In genomic region chr2:126676122-126676515, GRCm38 (mm10) we compare ENCODE assay signal across 8 mouse cellular contexts. TPM values are rescaled to one million over a fixed set of nuclear protein-coding genes. Genes with fewer than 3 reads are reported as not detected.
DNase-seq lines count a peak whose midpoint lies in the region; ATAC-seq and TF ChIP-seq lines count a peak whose summit lies in the region.

Gabpb1 (minus strand) TSS chr2:126676337.

- H3K9me3 ChIP-seq in lung, postnatal 0 days (ENCODE audit: low read length): no peaks in the 10 kb centered on the region
- H3K9me3 ChIP-seq in midbrain, embryonic 14.5 days (ENCODE audit: control insufficient read depth, low read length): no peaks in the 10 kb centered on the region

- H3K9ac ChIP-seq in lung, postnatal 0 days (replicated peaks; ENCODE audit: low read depth): peak within 1 kb of the TSS; percentile 99
- peak within 1 kb of the TSS; percentile 99 for H3K9ac ChIP-seq in midbrain, embryonic 14.5 days (replicated peaks; ENCODE audit: low read length)

- H3K27ac ChIP-seq in lung, postnatal 0 days (ENCODE audit: low read length): peak within 1 kb of the TSS; percentile 100
- H3K27ac ChIP-seq in midbrain, embryonic 14.5 days (replicated peaks; ENCODE audit: low read depth, low read length): peak within 1 kb of the TSS; percentile 100

- peak; percentile 38 for DNase-seq in lung, postnatal 0 days (ENCODE audit: low spot score)
- no peak for DNase-seq in lung, postnatal 10 days
- DNase-seq in brain, embryonic 18.5 days (ENCODE audit: low read depth, low spot score): peak; percentile 4
- DNase-seq in forelimb bud, embryonic 11.5 days (ENCODE audit: low read depth, low spot score): peak; percentile 11
- peak in 1 of 2 experiments; percentile 9 for DNase-seq in layer of hippocampus, postnatal 25 days (ENCODE audit: extremely low spot score in 1 of 2, low spot score in 1 of 2)
- no peak for DNase-seq in midbrain, embryonic 14.5 days
- no peak for DNase-seq in retina, postnatal 1 day
- no peak for DNase-seq in thymus, postnatal 4 days

- H3K4me1 ChIP-seq in lung, postnatal 0 days (ENCODE audit: insufficient read depth, low read depth, low read length): peaks cover 21% of the 10 kb centered on the region
- H3K4me1 ChIP-seq in midbrain, embryonic 14.5 days (ENCODE audit: control insufficient read depth, insufficient read depth, low read length): peaks cover 37% of the 10 kb centered on the region

- WGBS in lung, postnatal 0 days: 21% methylated on average over 12 of the region's 12 CpGs
- 26% methylated on average over 12 of the region's 12 CpGs for WGBS in midbrain, embryonic 14.5 days

- no peaks in the 10 kb centered on the region for H3K36me3 ChIP-seq in lung, postnatal 0 days (ENCODE audit: insufficient read depth, low read length)
- H3K36me3 ChIP-seq in midbrain, embryonic 14.5 days (ENCODE audit: control insufficient read depth, insufficient read depth, low read length): peaks cover 7% of the 10 kb centered on the region; the same call in 1 of the 2 replicates

- H3K27me3 ChIP-seq in lung, postnatal 0 days (replicated peaks; ENCODE audit: insufficient read depth, low read length): no peaks in the 10 kb centered on the region
- H3K27me3 ChIP-seq in midbrain, embryonic 14.5 days (ENCODE audit: control insufficient read depth, insufficient read depth, low read length): no peaks in the 10 kb centered on the region

- no peak for ATAC-seq in lung, postnatal 0 days
- no peak for ATAC-seq in midbrain, embryonic 14.5 days (ENCODE audit: low FRiP score, low TSS enrichment)

- peak within 1 kb of the TSS; percentile 81 for H3K4me2 ChIP-seq in lung, postnatal 0 days (replicated peaks; ENCODE audit: low read depth, low read length)
- peak within 1 kb of the TSS; percentile 68 for H3K4me2 ChIP-seq in midbrain, embryonic 14.5 days (ENCODE audit: low read length)

- H3K4me3 ChIP-seq in lung, postnatal 0 days (ENCODE audit: low read depth, low read length): peak within 1 kb of the TSS; percentile 100
- peak within 1 kb of the TSS; percentile 95 for H3K4me3 ChIP-seq in midbrain, embryonic 14.5 days (replicated peaks; ENCODE audit: low read depth, low read length)

- no peak for TF ChIP-seq CTCF in lung, postnatal 0 days (IDR thresholded peaks at IDR 0.05)

- TF ChIP-seq EP300 in lung, postnatal 0 days (IDR thresholded peaks at IDR 0.05): no peak

RNA-seq across cellular contexts. Expression of gene Gabpb1, which starts in this region (rescaled TPM):
- polyA plus RNA-seq in lung, postnatal 0 days (2015; fragmentation: Nextera tagmentation; extraction: Ambion mirVana): 24.5 and 33.0 TPM in 2 replicates
- 10 to 100 TPM; 18.2 to 20.2 TPM for total RNA-seq in layer of hippocampus, postnatal 25 days (2021)
- 45.5 and 62.1 TPM in 2 replicates for polyA plus RNA-seq in midbrain, embryonic 14.5 days (2014; fragmentation: Nextera tagmentation; extraction: Ambion mirVana)

Comparison
In these comparisons a context has a peak if more than half of its experiments do, and no peak if none do; other contexts are left out.
1. DNase-seq: peak in lung, postnatal 0 days (single experiment), brain, embryonic 18.5 days (single experiment) and forelimb bud, embryonic 11.5 days (single experiment); none in lung, postnatal 10 days (single experiment), midbrain, embryonic 14.5 days (single experiment), retina, postnatal 1 day (single experiment) and thymus, postnatal 4 days (single experiment).